In genomic region chr17:6978287-6979248, GRCm38 (mm10) we compare ENCODE assay signal across 8 mouse cellular contexts. TPM values are rescaled to one million over a fixed set of nuclear protein-coding genes. Genes with fewer than 3 reads are reported as not detected.
DNase-seq lines count a peak whose midpoint lies in the region; ATAC-seq and TF ChIP-seq lines count a peak whose summit lies in the region.
"Not testable (repeated sequence)": the region's sequence is repeated elsewhere in the genome, so short reads cannot be mapped to it uniquely, and the experiment has no call there.

Gm49721 (plus strand) TSS chr17:6978904.

- H3K27ac ChIP-seq in bone marrow macrophage, adult 2 months (ENCODE audit: insufficient read depth, low read depth, low read length), result peak within 1 kb of the TSS; percentile 12
- peak within 1 kb of the TSS; percentile 85 for H3K27ac ChIP-seq in forebrain, embryonic 10.5 days
- peak within 1 kb of the TSS; percentile 70 for H3K27ac ChIP-seq in heart, embryonic 13.5 days (replicated peaks)
- peak within 1 kb of the TSS; percentile 78 for H3K27ac ChIP-seq in kidney, embryonic 15.5 days
- H3K27ac ChIP-seq in midbrain, embryonic 16.5 days (ENCODE audit: low read length); spleen, adult 2 months (ENCODE audit: insufficient read depth, low read length): not testable (repeated sequence)

- H3K36me3 ChIP-seq in forebrain, embryonic 10.5 days (replicated peaks); heart, embryonic 13.5 days; kidney, embryonic 15.5 days; midbrain, embryonic 16.5 days (ENCODE audit: control insufficient read depth, insufficient read depth, low read length); spleen, adult 2 months (ENCODE audit: control insufficient read depth, insufficient read depth, low read length): not testable (repeated sequence)

- H3K9me3 ChIP-seq in forebrain, embryonic 10.5 days; heart, embryonic 13.5 days; kidney, embryonic 15.5 days (replicated peaks); midbrain, embryonic 16.5 days (replicated peaks; ENCODE audit: control insufficient read depth, low read length, poor library complexity, severe bottlenecking): not testable (repeated sequence)

- not testable (repeated sequence) for TF ChIP-seq POLR2A in bone marrow macrophage, adult 2 months (IDR thresholded peaks at IDR 0.05; ENCODE audit: borderline replicate concordance, low read depth, low read length); spleen, adult 2 months (IDR thresholded peaks at IDR 0.05; ENCODE audit: low read depth, low read length)

- ATAC-seq in heart, embryonic 13.5 days (ENCODE audit: extremely low read depth, insufficient number of reproducible peaks, low FRiP score, low TSS enrichment), result peak; percentile 97
- ATAC-seq in kidney, embryonic 15.5 days (replicated peaks; ENCODE audit: low FRiP score), result peak; percentile 98
- peak; percentile 97 for ATAC-seq in midbrain, embryonic 16.5 days

- under 1% methylated on average over 57 of the region's 68 CpGs for WGBS in forebrain, embryonic 10.5 days
- 2% methylated on average over 32 of the region's 68 CpGs for WGBS in heart, embryonic 13.5 days
- WGBS in kidney, embryonic 15.5 days, result 2% methylated on average over 32 of the region's 68 CpGs
- under 1% methylated on average over 27 of the region's 68 CpGs for WGBS in midbrain, embryonic 16.5 days
- 4% methylated on average over 48 of the region's 68 CpGs for WGBS in spleen, adult 2 months

- H3K4me3 ChIP-seq in bone marrow macrophage, adult 2 months (ENCODE audit: insufficient read depth, low read length), result peak within 1 kb of the TSS; percentile 71
- peak within 1 kb of the TSS; percentile 58 for H3K4me3 ChIP-seq in forebrain, embryonic 10.5 days
- H3K4me3 ChIP-seq in heart, embryonic 13.5 days, result peak within 1 kb of the TSS; percentile 65
- peak within 1 kb of the TSS; percentile 62 for H3K4me3 ChIP-seq in kidney, embryonic 15.5 days (replicated peaks)
- peak within 1 kb of the TSS; percentile 47 for H3K4me3 ChIP-seq in midbrain, embryonic 16.5 days (ENCODE audit: low read depth, low read length)
- H3K4me3 ChIP-seq in spleen, adult 2 months (ENCODE audit: extremely low read depth, insufficient read depth, insufficient read length), result peak within 1 kb of the TSS; percentile 63

- not testable (repeated sequence) for H3K27me3 ChIP-seq in forebrain, embryonic 10.5 days (ENCODE audit: poor library complexity, severe bottlenecking); heart, embryonic 13.5 days (replicated peaks); kidney, embryonic 15.5 days; midbrain, embryonic 16.5 days (ENCODE audit: control insufficient read depth, insufficient read depth, low read depth, low read length); spleen, adult 2 months (ENCODE audit: control insufficient read depth, insufficient read depth, low read length)

- DNase-seq in B cell, adult 2 months, result peak; percentile 82 to 84
- peak; percentile 41 for DNase-seq in forebrain, embryonic 10.5 days (ENCODE audit: extremely low spot score, low spot score)
- peak; percentile 27 for DNase-seq in liver
- DNase-seq in spleen, adult 2 months (ENCODE audit: low read depth in 1 of 2, low spot score in 2 of 2), result peak in 1 of 2 experiments; percentile 68

- not testable (repeated sequence) for H3K4me1 ChIP-seq in bone marrow macrophage, adult 2 months (ENCODE audit: control insufficient read depth, insufficient read depth, low read length); forebrain, embryonic 10.5 days; heart, embryonic 13.5 days; kidney, embryonic 15.5 days; midbrain, embryonic 16.5 days (ENCODE audit: control insufficient read depth, insufficient read depth, low read length); spleen, adult 2 months (ENCODE audit: control insufficient read depth, insufficient read depth, insufficient read length)

- TF ChIP-seq CTCF in bone marrow macrophage, adult 2 months (IDR thresholded peaks at IDR 0.05; ENCODE audit: low read depth, low read length); spleen, adult 2 months (IDR thresholded peaks at IDR 0.05; ENCODE audit: extremely low read depth, insufficient read depth, insufficient read length, insufficient replicate concordance): not testable (repeated sequence)

- H3K4me2 ChIP-seq in heart, embryonic 13.5 days, result peak within 1 kb of the TSS; percentile 68
- peak within 1 kb of the TSS; percentile 61 for H3K4me2 ChIP-seq in kidney, embryonic 15.5 days
- H3K4me2 ChIP-seq in midbrain, embryonic 16.5 days (ENCODE audit: low read length), result peak within 1 kb of the TSS; percentile 67

- H3K9ac ChIP-seq in heart, embryonic 13.5 days, result peak within 1 kb of the TSS; percentile 86
- peak within 1 kb of the TSS; percentile 66 for H3K9ac ChIP-seq in kidney, embryonic 15.5 days
- peak within 1 kb of the TSS; percentile 67 for H3K9ac ChIP-seq in midbrain, embryonic 16.5 days (ENCODE audit: low read depth, low read length)

RNA-seq across cellular contexts. Expression of gene Gm49721, which starts in this region (rescaled TPM):
- polyA plus RNA-seq in bone marrow macrophage, adult 2 months (2012; ENCODE audit: insufficient read depth, insufficient read length, missing spikeins), result not detected in 2 replicates
- 0.31 TPM in 1 of 2 replicates, not detected in the other for polyA plus RNA-seq in forebrain, embryonic 10.5 days (2016; fragmentation: Nextera tagmentation; extraction: Ambion mirVana)
- polyA plus RNA-seq in heart, embryonic 13.5 days (2015; fragmentation: Nextera tagmentation; extraction: Ambion mirVana), result 0.13 and 0.17 TPM in 2 replicates
- polyA plus RNA-seq in kidney, embryonic 15.5 days (2015; fragmentation: Nextera tagmentation; extraction: Ambion mirVana), result 0.14 and 0.68 TPM in 2 replicates
- 0.24 and 0.44 TPM in 2 replicates for polyA plus RNA-seq in midbrain, embryonic 16.5 days (2015; fragmentation: Nextera tagmentation; extraction: Ambion mirVana)
- 0.70 TPM in 1 of 2 replicates, not detected in the other for polyA plus RNA-seq in spleen, adult 2 months (2012; rRNA removed)

Comparison
In these comparisons a context has a peak if more than half of its experiments do, and no peak if none do; other contexts are left out.
1. Peak in DNase-seq, H3K4me3 ChIP-seq and H3K27ac ChIP-seq in forebrain, embryonic 10.5 days; RNA of the gene not detected or under 1 TPM.
2. Peak in ATAC-seq, H3K4me3 ChIP-seq, H3K27ac ChIP-seq, H3K9ac ChIP-seq and H3K4me2 ChIP-seq in heart, embryonic 13.5 days; RNA of the gene not detected or under 1 TPM.
3. Peak in ATAC-seq, H3K4me3 ChIP-seq, H3K27ac ChIP-seq, H3K9ac ChIP-seq and H3K4me2 ChIP-seq in kidney, embryonic 15.5 days; RNA of the gene not detected or under 1 TPM.
4. Peak in ATAC-seq, H3K4me3 ChIP-seq, H3K9ac ChIP-seq and H3K4me2 ChIP-seq in midbrain, embryonic 16.5 days; RNA of the gene not detected or under 1 TPM.